21 mouse cellular contexts compared by ENCODE assay signal in the genomic region with DNA sequence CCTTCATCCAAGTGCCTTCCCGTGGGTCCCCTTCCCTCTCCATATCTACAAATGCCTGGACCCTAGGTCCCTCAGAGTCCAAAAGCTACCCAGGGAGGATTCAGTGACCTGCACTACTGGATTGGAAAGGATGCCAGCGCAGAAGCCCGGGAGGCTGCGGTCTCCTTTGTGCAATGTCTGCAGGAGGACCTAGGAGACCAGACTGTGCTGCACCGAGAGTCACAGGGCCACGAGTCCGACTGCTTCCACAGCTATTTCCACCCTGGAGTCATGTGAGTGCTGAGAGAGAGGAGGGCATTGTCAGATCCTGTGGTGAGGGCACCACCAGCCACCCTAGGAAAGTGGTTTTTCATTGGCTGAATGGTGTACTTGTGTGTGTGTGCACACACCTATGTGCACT. TPM values are rescaled to one million over a fixed set of nuclear protein-coding genes. Genes with fewer than 3 reads are reported as not detected.
DNase-seq lines count a peak whose midpoint lies in the region; ATAC-seq and TF ChIP-seq lines count a peak whose summit lies in the region.
"Had no signal": no experiment of that assay in that cellular context is flagged by ENCODE, and none has a peak within 500 bp of the region (broad histone marks: within the 10 kb centered on the region; RNA-seq: fewer than 3 reads in every experiment).

No protein-coding gene starts in this region.

- H3K9ac ChIP-seq in heart, adult 2 months (ENCODE audit: low read depth, low read length) = no peak overlapping the region
- no peak overlapping the region for H3K9ac ChIP-seq in kidney, embryonic 15.5 days
- H3K9ac ChIP-seq: forebrain, embryonic 12.5 days had no signal

- 69% methylated on average over 7 of the region's 7 CpGs for WGBS in heart, embryonic 10.5 days
- 79% methylated on average over 7 of the region's 7 CpGs for WGBS in heart, adult 2 months
- WGBS in kidney, embryonic 15.5 days = 77% methylated on average over 7 of the region's 7 CpGs
- 82% methylated on average over 7 of the region's 7 CpGs for WGBS in limb, embryonic 10.5 days

- no peak for TF ChIP-seq CTCF in heart, adult 2 months (IDR thresholded peaks at IDR 0.05)
- TF ChIP-seq CTCF in gastrocnemius, adult 2 months (IDR thresholded peaks at IDR 0.05) = no peak

- intact Hi-C loops in heart, adult 2 months (cut with DNase I) = no loop called here
- intact Hi-C loops in gastrocnemius, adult 2 months (cut with DNase I) = no loop called here

- no peaks in the 10 kb centered on the region for H3K9me3 ChIP-seq in heart, embryonic 10.5 days
- no peaks in the 10 kb centered on the region for H3K9me3 ChIP-seq in kidney, embryonic 15.5 days (replicated peaks)
- H3K9me3 ChIP-seq in limb, embryonic 10.5 days (replicated peaks) = no peaks in the 10 kb centered on the region
- H3K9me3 ChIP-seq: forebrain, embryonic 12.5 days had no signal

- DNase-seq in heart, embryonic 10.5 days (ENCODE audit: low spot score) = no peak
- no peak for DNase-seq in heart, adult 2 months
- DNase-seq in kidney, postnatal 10 days = peak; percentile 33
- DNase-seq in limb, embryonic 10.5 days (ENCODE audit: low spot score) = no peak
- no peak for DNase-seq in gastrocnemius, adult 2 months
- DNase-seq: adrenal gland, adult 2 months; adrenal gland, postnatal 10 days; adrenal gland, postnatal 25 days; cerebellum, adult 11 months; cerebellum, adult 18-20 months; cerebellum, adult 8-10 months; cerebellum, adult 9-11 months; cerebellum, postnatal 14 days; cerebellum, postnatal 36 days; embryo, embryonic 11 days had no signal

- ATAC-seq in kidney, embryonic 15.5 days (replicated peaks; ENCODE audit: low FRiP score) = no peak
- ATAC-seq: forebrain, embryonic 14.5 days; forebrain, embryonic 16.5 days had no signal

- no peak overlapping the region for H3K4me3 ChIP-seq in heart, embryonic 10.5 days
- H3K4me3 ChIP-seq in heart, adult 2 months = no peak overlapping the region
- no peak overlapping the region for H3K4me3 ChIP-seq in kidney, embryonic 15.5 days (replicated peaks)
- no peak overlapping the region for H3K4me3 ChIP-seq in limb, embryonic 10.5 days
- H3K4me3 ChIP-seq in gastrocnemius, adult 2 months = no peak overlapping the region
- H3K4me3 ChIP-seq: forebrain, embryonic 12.5 days had no signal

- H3K36me3 ChIP-seq in heart, embryonic 10.5 days = no peaks in the 10 kb centered on the region
- no peaks in the 10 kb centered on the region for H3K36me3 ChIP-seq in heart, adult 2 months (ENCODE audit: control insufficient read depth, insufficient read depth, low read length)
- no peaks in the 10 kb centered on the region for H3K36me3 ChIP-seq in kidney, embryonic 15.5 days
- no peaks in the 10 kb centered on the region for H3K36me3 ChIP-seq in limb, embryonic 10.5 days
- H3K36me3 ChIP-seq: forebrain, embryonic 12.5 days had no signal

- peaks cover 27% of the 10 kb centered on the region; the same call in 1 of the 2 replicates for H3K27me3 ChIP-seq in heart, embryonic 10.5 days (ENCODE audit: insufficient read depth, poor library complexity, severe bottlenecking)
- H3K27me3 ChIP-seq in heart, adult 2 months (ENCODE audit: control insufficient read depth, insufficient read depth, low read length) = no peaks in the 10 kb centered on the region
- no peaks in the 10 kb centered on the region for H3K27me3 ChIP-seq in kidney, embryonic 15.5 days
- H3K27me3 ChIP-seq in limb, embryonic 10.5 days (ENCODE audit: low read depth, poor library complexity, severe bottlenecking) = peaks cover 13% of the 10 kb centered on the region; the same call in 1 of the 2 replicates

- no peak for TF ChIP-seq POLR2A in heart, adult 2 months (IDR thresholded peaks at IDR 0.05; ENCODE audit: insufficient read depth, low read depth, low read length)

- H3K27ac ChIP-seq in heart, embryonic 10.5 days = peak overlapping the region; percentile 13; the same call in 1 of the 2 replicates
- H3K27ac ChIP-seq in heart, adult 2 months = no peak overlapping the region
- H3K27ac ChIP-seq in kidney, embryonic 15.5 days = no peak overlapping the region
- H3K27ac ChIP-seq in limb, embryonic 10.5 days = peak overlapping the region; percentile 27; the same call in 1 of the 2 replicates
- no peak overlapping the region for H3K27ac ChIP-seq in gastrocnemius, adult 2 months
- H3K27ac ChIP-seq: forebrain, embryonic 12.5 days had no signal

- no peak for TF ChIP-seq EP300 in heart, adult 2 months (IDR thresholded peaks at IDR 0.05; ENCODE audit: insufficient read depth, low read depth, low read length)

- no peak overlapping the region for H3K4me2 ChIP-seq in kidney, embryonic 15.5 days
- H3K4me2 ChIP-seq: forebrain, embryonic 12.5 days had no signal

- peaks cover 47% of the 10 kb centered on the region for H3K4me1 ChIP-seq in heart, embryonic 10.5 days
- H3K4me1 ChIP-seq in heart, adult 2 months (ENCODE audit: control insufficient read depth, insufficient read depth, low read length) = no peaks in the 10 kb centered on the region
- peaks cover 23% of the 10 kb centered on the region for H3K4me1 ChIP-seq in kidney, embryonic 15.5 days
- H3K4me1 ChIP-seq in limb, embryonic 10.5 days = peaks cover 27% of the 10 kb centered on the region

- no peaks in the 10 kb centered on the region for H3K79me2 ChIP-seq in heart, adult 2 months (replicated peaks; ENCODE audit: control insufficient read depth, insufficient read depth, low read length)

RNA-seq across cellular contexts. Expression of a gene that starts 5.7 kb away (rescaled TPM):
- 19.1 and 23.1 TPM in 2 replicates for polyA plus RNA-seq in heart, embryonic 10.5 days (2016; fragmentation: Nextera tagmentation; extraction: Ambion mirVana)
- under 1 TPM; 0.20 to 0.34 TPM for total RNA-seq in heart, adult 2 months (2021)
- polyA plus RNA-seq in heart, adult 2 months (2012; rRNA removed) = 0.85 and 1.4 TPM in 2 replicates
- polyA plus RNA-seq in kidney, embryonic 15.5 days (2015; fragmentation: Nextera tagmentation; extraction: Ambion mirVana) = 36.4 and 46.2 TPM in 2 replicates
- 19.5 and 26.3 TPM in 2 replicates for polyA plus RNA-seq in limb, embryonic 10.5 days (2016; fragmentation: Nextera tagmentation; extraction: Ambion mirVana)
- total RNA-seq in gastrocnemius, adult 2 months (2021) = under 1 TPM in 1 of 2 experiments, not detected in 1; 0.45 TPM

RNA-seq across cellular contexts. Expression of a gene that starts 35.1 kb away (rescaled TPM):
- polyA plus RNA-seq in heart, embryonic 10.5 days (2016; fragmentation: Nextera tagmentation; extraction: Ambion mirVana) = 18.6 and 19.5 TPM in 2 replicates
- total RNA-seq in heart, adult 2 months (2021) = 10 to 100 TPM; 14.5 to 16.6 TPM
- 32.2 and 39.4 TPM in 2 replicates for polyA plus RNA-seq in heart, adult 2 months (2012; rRNA removed)
- 20.0 and 20.1 TPM in 2 replicates for polyA plus RNA-seq in kidney, embryonic 15.5 days (2015; fragmentation: Nextera tagmentation; extraction: Ambion mirVana)
- polyA plus RNA-seq in limb, embryonic 10.5 days (2016; fragmentation: Nextera tagmentation; extraction: Ambion mirVana) = 11.2 and 14.3 TPM in 2 replicates
- total RNA-seq in gastrocnemius, adult 2 months (2021) = 1 to 10 TPM; 7.6 to 9.6 TPM
- total RNA-seq: common myeloid progenitor, adult 5-6 weeks; MEL had no signal

RNA-seq across cellular contexts. Expression of a gene that starts 44.0 kb away (rescaled TPM):
- 0.87 and 1.2 TPM in 2 replicates for polyA plus RNA-seq in heart, embryonic 10.5 days (2016; fragmentation: Nextera tagmentation; extraction: Ambion mirVana)
- under 1 TPM; 0.13 to 0.32 TPM for total RNA-seq in heart, adult 2 months (2021)
- 0.20 and 0.82 TPM in 2 replicates for polyA plus RNA-seq in heart, adult 2 months (2012; rRNA removed)
- polyA plus RNA-seq in kidney, embryonic 15.5 days (2015; fragmentation: Nextera tagmentation; extraction: Ambion mirVana) = 2.6 and 6.2 TPM in 2 replicates
- 0.63 and 1.0 TPM in 2 replicates for polyA plus RNA-seq in limb, embryonic 10.5 days (2016; fragmentation: Nextera tagmentation; extraction: Ambion mirVana)
- not detected for total RNA-seq in gastrocnemius, adult 2 months (2021)
- total RNA-seq: common myeloid progenitor, adult 5-6 weeks; MEL had no signal

Comparison
In these comparisons a context has a peak if more than half of its experiments do, and no peak if none do; other contexts are left out.
1. H3K27ac ChIP-seq: peak in heart, embryonic 10.5 days (single experiment) and limb, embryonic 10.5 days (single experiment); none in heart, adult 2 months (single experiment), kidney, embryonic 15.5 days (single experiment) and gastrocnemius, adult 2 months (single experiment).